Mouse (Mus musculus): ENCODE measurements around the gene Zfp618. TPM values are rescaled to one million over a fixed set of nuclear protein-coding genes. Genes with fewer than 3 reads are reported as not detected.

Gene Zfp618
- polyA plus RNA-seq, 1 experiment from 2014 or later: 32.0 TPM

DNA sequence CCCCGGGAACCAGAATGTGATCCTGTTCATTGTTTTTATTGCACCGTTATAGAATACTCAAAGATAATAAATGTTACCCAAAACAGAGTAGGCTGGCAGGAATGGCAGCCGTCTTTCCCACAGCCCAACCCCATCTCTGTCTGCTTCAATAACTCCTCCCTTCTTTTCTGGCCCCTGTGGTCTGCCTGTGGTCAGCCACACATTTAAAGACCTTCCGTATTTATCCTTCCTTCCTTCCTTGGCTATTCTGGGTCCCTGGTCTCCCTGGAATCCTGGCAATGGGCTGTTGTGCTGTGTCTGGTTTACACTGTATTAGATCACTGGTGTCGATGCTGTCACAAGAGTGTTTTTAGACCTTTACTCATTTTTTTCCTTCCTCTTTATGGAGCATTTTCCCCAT, 125.8 kb downstream of the Zfp618 start:
- no peak overlapping the region for H3K4me2 ChIP-seq (replicated peaks; ENCODE audit: low read depth, low read length)
- no peak for ATAC-seq (ENCODE audit: insufficient number of reproducible peaks, insufficient read depth, low FRiP score, low read depth)
- peaks cover 31% of the 10 kb centered on the region for H3K36me3 ChIP-seq (ENCODE audit: control insufficient read depth, insufficient read depth, low read length)
- no peak overlapping the region for H3K4me3 ChIP-seq (ENCODE audit: low read depth, low read length)
- H3K4me1 ChIP-seq (ENCODE audit: control insufficient read depth, insufficient read depth, low read length): no peaks in the 10 kb centered on the region
- no peaks in the 10 kb centered on the region for H3K9me3 ChIP-seq (ENCODE audit: control insufficient read depth, low read depth, low read length)
- H3K27me3 ChIP-seq (ENCODE audit: control insufficient read depth, insufficient read depth, low read length): no peaks in the 10 kb centered on the region
- no peak overlapping the region for H3K27ac ChIP-seq (ENCODE audit: low read length)
- H3K9ac ChIP-seq (replicated peaks; ENCODE audit: low read depth, low read length): no peak overlapping the region
- WGBS: 85% methylated on average over 5 of the region's 5 CpGs

DNA sequence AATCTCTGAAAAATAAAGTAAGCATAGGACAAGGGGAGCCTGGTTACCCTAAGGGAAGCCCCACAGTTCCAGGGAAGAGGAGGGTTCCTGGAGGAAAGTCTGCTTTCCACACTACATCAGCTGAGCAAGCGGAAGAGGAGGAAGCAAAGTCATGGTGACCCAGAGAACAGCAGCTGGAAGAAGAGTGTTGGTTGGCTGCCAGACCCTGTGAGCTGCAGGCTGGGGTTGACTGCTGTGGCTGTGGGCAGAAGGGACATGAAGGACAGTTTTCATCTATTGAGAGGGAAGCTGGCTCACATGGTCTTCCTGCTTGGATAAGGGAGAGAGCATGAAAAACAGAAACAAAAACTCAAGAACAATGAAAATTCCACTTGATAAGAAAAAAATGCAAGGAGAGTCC, 132.2 kb downstream of the Zfp618 start:
- Histone ChIP-seq H3K9me3 (ENCODE audit: control insufficient read depth, low read depth, low read length) (no peaks in the 10 kb centered on the region), H3K36me3 (ENCODE audit: control insufficient read depth, insufficient read depth, low read length) (peaks cover 44% of the 10 kb centered on the region), H3K27ac (ENCODE audit: low read length) (no peak overlapping the region), H3K4me2 (replicated peaks; ENCODE audit: low read depth, low read length) (no peak overlapping the region), H3K27me3 (ENCODE audit: control insufficient read depth, insufficient read depth, low read length) (no peaks in the 10 kb centered on the region), H3K4me1 (ENCODE audit: control insufficient read depth, insufficient read depth, low read length) (no peaks in the 10 kb centered on the region), H3K9ac (replicated peaks; ENCODE audit: low read depth, low read length) (no peak overlapping the region), H3K4me3 (ENCODE audit: low read depth, low read length) (no peak overlapping the region)
- 78% methylated on average over 1 of the region's 1 CpGs for WGBS
- no peak for ATAC-seq (ENCODE audit: insufficient number of reproducible peaks, insufficient read depth, low FRiP score, low read depth)

DNA sequence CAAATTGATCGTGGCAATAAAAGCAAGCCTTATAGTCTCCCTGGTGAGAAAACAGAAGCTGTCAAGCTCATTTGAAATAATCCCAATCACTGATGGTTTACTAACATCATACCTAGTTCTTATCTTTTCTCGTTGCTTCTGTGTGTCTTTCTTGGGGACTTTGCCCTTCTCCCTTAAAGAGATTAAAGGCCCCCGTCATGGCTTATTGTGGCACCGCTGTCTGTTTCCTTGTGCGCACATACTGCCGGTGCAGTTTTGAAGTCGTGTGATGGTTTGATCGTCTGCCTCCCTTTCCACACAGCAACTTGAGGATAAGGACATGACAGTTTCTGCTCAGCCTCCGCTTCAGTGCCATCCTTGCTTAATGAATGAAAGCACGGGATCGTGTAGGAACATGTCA, 135.1 kb downstream of the Zfp618 start:
- ATAC-seq (ENCODE audit: insufficient number of reproducible peaks, insufficient read depth, low FRiP score, low read depth): no peak
- WGBS: 89% methylated on average over 11 of the region's 11 CpGs
- Histone ChIP-seq H3K27me3 (ENCODE audit: control insufficient read depth, insufficient read depth, low read length) (no peaks in the 10 kb centered on the region), H3K4me2 (replicated peaks; ENCODE audit: low read depth, low read length) (no peak overlapping the region), H3K9ac (replicated peaks; ENCODE audit: low read depth, low read length) (no peak overlapping the region), H3K4me1 (ENCODE audit: control insufficient read depth, insufficient read depth, low read length) (no peaks in the 10 kb centered on the region), H3K9me3 (ENCODE audit: control insufficient read depth, low read depth, low read length) (no peaks in the 10 kb centered on the region), H3K4me3 (ENCODE audit: low read depth, low read length) (no peak overlapping the region), H3K36me3 (ENCODE audit: control insufficient read depth, insufficient read depth, low read length) (peaks cover 36% of the 10 kb centered on the region), H3K27ac (ENCODE audit: low read length) (no peak overlapping the region)

DNA sequence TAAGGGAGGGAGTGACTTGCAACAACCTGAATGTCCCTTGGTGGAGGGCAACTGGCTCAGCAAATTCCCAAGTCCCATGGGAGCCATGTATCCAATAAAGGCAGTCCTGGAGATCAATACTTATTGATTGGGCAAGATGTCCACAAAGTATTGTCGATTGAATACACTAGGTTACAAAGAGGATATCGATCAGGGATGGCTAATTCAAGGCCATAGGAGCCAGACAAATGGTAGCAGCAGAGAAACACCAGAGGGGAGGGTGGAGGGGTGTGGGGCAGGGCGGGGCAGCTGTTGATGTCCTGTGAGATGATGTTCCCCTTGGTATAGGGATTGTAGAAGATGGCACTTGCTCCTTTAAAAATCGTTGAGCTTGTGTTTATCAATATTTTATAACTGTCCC, 136.7 kb downstream of the Zfp618 start:
- Histone ChIP-seq H3K36me3 (ENCODE audit: control insufficient read depth, insufficient read depth, low read length) (peaks cover 37% of the 10 kb centered on the region), H3K27me3 (ENCODE audit: control insufficient read depth, insufficient read depth, low read length) (no peaks in the 10 kb centered on the region), H3K9ac (replicated peaks; ENCODE audit: low read depth, low read length) (no peak overlapping the region), H3K4me3 (ENCODE audit: low read depth, low read length) (no peak overlapping the region), H3K4me2 (replicated peaks; ENCODE audit: low read depth, low read length) (no peak overlapping the region), H3K4me1 (ENCODE audit: control insufficient read depth, insufficient read depth, low read length) (no peaks in the 10 kb centered on the region), H3K27ac (ENCODE audit: low read length) (no peak overlapping the region), H3K9me3 (ENCODE audit: control insufficient read depth, low read depth, low read length) (no peaks in the 10 kb centered on the region)
- no peak for ATAC-seq (ENCODE audit: insufficient number of reproducible peaks, insufficient read depth, low FRiP score, low read depth)
- WGBS: 84% methylated on average over 4 of the region's 4 CpGs

DNA sequence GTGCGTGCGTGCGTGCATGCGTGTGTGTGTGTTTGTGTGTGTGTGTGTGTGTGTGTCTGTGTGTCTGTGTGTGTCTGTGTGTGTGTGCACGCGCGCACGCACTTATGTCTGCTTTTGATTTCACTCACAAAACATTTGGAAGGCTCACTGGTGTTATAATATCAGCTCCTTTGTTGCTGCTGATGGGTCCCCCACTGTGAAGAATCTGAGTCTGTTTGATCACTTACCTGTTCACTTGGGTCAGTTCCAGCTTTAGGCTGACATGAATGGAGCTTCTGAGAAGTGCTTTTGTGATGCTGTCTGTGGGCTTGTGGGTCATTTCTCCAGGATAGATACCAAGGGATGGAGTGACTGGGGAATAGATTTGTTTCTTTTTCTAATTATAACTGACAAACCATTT, 140.3 kb downstream of the Zfp618 start:
- Histone ChIP-seq H3K9ac (replicated peaks; ENCODE audit: low read depth, low read length) (no peak overlapping the region), H3K36me3 (ENCODE audit: control insufficient read depth, insufficient read depth, low read length) (peaks cover 17% of the 10 kb centered on the region; the same call in 1 of the 2 replicates), H3K27me3 (ENCODE audit: control insufficient read depth, insufficient read depth, low read length) (no peaks in the 10 kb centered on the region), H3K9me3 (ENCODE audit: control insufficient read depth, low read depth, low read length) (no peaks in the 10 kb centered on the region), H3K4me3 (ENCODE audit: low read depth, low read length) (no peak overlapping the region), H3K4me2 (replicated peaks; ENCODE audit: low read depth, low read length) (no peak overlapping the region), H3K4me1 (ENCODE audit: control insufficient read depth, insufficient read depth, low read length) (no peaks in the 10 kb centered on the region), H3K27ac (ENCODE audit: low read length) (no peak overlapping the region)
- no peak for ATAC-seq (ENCODE audit: insufficient number of reproducible peaks, insufficient read depth, low FRiP score, low read depth)
- WGBS: 97% methylated on average over 8 of the region's 8 CpGs

DNA sequence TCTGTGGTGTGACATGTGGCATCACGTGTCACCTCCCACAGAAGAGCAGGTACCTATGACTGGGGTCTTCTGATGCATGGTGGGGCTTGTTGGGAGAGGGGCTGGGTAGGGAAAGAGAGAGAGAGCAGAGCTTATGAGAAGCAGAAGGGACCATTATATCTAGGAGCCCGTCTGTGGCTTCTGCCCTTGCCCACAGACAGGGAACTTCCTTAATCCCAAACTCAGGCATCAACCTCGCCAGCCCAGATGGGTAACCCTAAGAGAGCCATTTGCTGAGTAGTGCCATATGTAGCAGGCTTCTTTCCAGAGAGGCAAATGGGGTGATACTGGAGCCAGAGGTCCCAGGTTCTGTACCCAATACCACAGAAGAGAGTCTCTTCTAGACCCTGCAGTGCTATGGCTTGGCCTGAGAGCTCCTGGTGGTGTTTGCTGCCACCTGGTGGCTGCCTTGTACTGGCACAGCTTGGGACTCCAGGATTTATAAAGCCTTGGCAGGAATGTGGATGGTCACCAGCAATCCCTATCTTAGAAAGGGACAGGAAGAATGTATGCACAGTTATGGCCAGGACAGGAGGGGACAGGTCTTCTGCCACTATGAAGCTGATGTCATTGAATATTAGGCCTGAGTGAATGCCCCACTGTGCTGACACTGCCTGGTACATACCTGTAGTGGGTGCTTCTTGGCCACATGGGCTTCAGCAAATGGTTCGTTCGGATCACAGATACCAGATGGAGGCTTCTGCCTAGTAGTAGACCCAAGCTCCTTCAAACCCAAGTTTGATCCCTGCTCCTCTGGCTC, 153.5 kb downstream of the Zfp618 start:
- 0 out of 2 replicates have a peak, but pooled peaks cover 2% of the 10 kb centered on the region for H3K9me3 ChIP-seq (ENCODE audit: control insufficient read depth, low read depth, low read length)
- no peaks in the 10 kb centered on the region for H3K27me3 ChIP-seq (ENCODE audit: control insufficient read depth, insufficient read depth, low read length)
- peak; percentile 81; the same call in 1 of the 2 replicates for ATAC-seq (ENCODE audit: insufficient number of reproducible peaks, insufficient read depth, low FRiP score, low read depth)
- no peak overlapping the region for H3K9ac ChIP-seq (replicated peaks; ENCODE audit: low read depth, low read length)
- H3K36me3 ChIP-seq (ENCODE audit: control insufficient read depth, insufficient read depth, low read length): peaks cover 24% of the 10 kb centered on the region
- no peak overlapping the region for H3K4me2 ChIP-seq (replicated peaks; ENCODE audit: low read depth, low read length)
- H3K4me3 ChIP-seq (ENCODE audit: low read depth, low read length): no peak overlapping the region
- no peak overlapping the region for H3K27ac ChIP-seq (ENCODE audit: low read length)
- 85% methylated on average over 5 of the region's 5 CpGs for whole genome bisulfite sequencing
- H3K4me1 ChIP-seq (ENCODE audit: control insufficient read depth, insufficient read depth, low read length): no peaks in the 10 kb centered on the region

DNA sequence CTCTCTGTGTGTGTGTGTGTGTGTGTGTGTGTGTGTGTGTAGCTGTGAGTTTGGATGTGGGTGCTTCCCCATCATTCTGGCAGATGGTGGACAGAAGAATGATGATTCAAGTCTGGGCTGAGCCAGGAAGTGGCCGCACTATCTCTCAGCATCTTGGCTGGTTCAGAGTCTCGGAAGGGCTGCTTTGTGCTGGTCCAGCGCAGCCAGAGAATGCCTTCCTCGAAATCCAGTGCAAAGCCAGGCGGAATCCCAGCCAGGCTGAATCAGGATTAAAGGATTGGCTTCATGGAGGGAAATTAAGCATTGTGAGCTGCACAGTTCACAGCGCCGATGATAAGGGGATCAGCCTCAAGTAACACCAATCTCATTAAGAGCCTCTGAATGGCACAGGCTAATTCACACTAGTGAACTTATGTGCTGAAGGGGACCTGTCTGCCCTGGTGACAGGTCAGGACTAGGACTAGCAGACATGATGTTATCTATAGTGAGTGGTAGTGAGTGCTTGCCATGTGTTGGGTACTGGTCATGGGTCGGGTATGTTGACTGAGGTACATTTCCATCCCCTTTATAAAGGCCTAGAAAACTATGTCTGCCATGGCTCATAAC, 159.6 kb downstream of the Zfp618 start:
- no peak for ATAC-seq (ENCODE audit: insufficient number of reproducible peaks, insufficient read depth, low FRiP score, low read depth)
- no peaks in the 10 kb centered on the region for H3K27me3 ChIP-seq (ENCODE audit: control insufficient read depth, insufficient read depth, low read length)
- H3K4me2 ChIP-seq (replicated peaks; ENCODE audit: low read depth, low read length): no peak overlapping the region
- H3K27ac ChIP-seq (ENCODE audit: low read length): no peak overlapping the region
- no peak overlapping the region for H3K9ac ChIP-seq (replicated peaks; ENCODE audit: low read depth, low read length)
- H3K4me1 ChIP-seq (ENCODE audit: control insufficient read depth, insufficient read depth, low read length): no peaks in the 10 kb centered on the region
- H3K4me3 ChIP-seq (ENCODE audit: low read depth, low read length): no peak overlapping the region
- H3K36me3 ChIP-seq (ENCODE audit: control insufficient read depth, insufficient read depth, low read length): peaks cover 22% of the 10 kb centered on the region
- 91% methylated on average over 8 of the region's 8 CpGs for WGBS
- H3K9me3 ChIP-seq (ENCODE audit: control insufficient read depth, low read depth, low read length): 0 out of 2 replicates have a peak, but pooled peaks cover 2% of the 10 kb centered on the region

DNA sequence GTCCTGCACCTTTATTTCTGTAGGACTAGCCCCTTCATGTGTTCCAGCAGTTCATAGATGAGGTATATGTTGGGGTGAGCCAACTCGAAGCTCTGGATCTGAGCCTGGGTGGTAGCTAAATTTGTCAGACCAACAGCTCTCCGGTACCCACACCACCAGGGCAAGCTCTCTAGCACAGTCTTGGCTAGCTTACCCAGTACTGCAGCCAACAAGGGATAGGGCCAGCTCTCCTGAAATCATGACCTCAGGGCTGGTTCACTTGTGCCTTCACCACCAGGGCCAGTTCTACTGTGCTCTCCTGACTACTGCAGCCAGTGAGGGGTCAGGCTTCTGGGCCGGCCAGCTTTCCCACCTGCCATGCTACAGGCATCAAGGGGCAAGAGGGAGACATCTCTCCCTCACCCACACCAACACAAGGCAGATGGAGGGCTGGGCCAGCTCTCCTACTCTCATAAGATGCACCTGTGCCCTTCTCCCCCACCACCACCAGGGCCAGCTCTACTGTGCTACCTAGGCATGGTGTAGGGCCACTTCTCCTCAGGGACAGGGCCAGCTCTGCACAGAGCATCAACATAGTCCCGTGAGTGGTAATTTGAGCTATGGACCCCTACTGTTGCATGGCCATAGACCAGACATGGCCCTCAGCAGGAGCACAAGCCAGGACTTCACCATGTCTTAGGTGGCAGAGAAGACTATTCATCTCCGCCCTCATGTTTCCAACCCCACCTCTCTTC, 164.7 kb downstream of the Zfp618 start:
- Histone ChIP-seq H3K36me3 (ENCODE audit: control insufficient read depth, insufficient read depth, low read length) (peaks cover 19% of the 10 kb centered on the region), H3K27me3 (ENCODE audit: control insufficient read depth, insufficient read depth, low read length) (no peaks in the 10 kb centered on the region), H3K9me3 (ENCODE audit: control insufficient read depth, low read depth, low read length) (no peaks in the 10 kb centered on the region), H3K9ac (replicated peaks; ENCODE audit: low read depth, low read length) (no peak overlapping the region), H3K4me1 (ENCODE audit: control insufficient read depth, insufficient read depth, low read length) (no peaks in the 10 kb centered on the region), H3K4me3 (ENCODE audit: low read depth, low read length) (no peak overlapping the region), H3K4me2 (replicated peaks; ENCODE audit: low read depth, low read length) (no peak overlapping the region), H3K27ac (ENCODE audit: low read length) (no peak overlapping the region)
- ATAC-seq (ENCODE audit: insufficient number of reproducible peaks, insufficient read depth, low FRiP score, low read depth): 0 out of 2 replicates have a peak, but pooled peaks have one; percentile 15
- 93% methylated on average over 5 of the region's 5 CpGs for WGBS
